Mouse (Mus musculus) c-Kit-positive CD71-positive TER-119-positive erythroid progenitor cells, embryonic 14.5 days (primary cell): ENCODE data around the gene Pard6b.
A peak's percentile ranks its signal among the peaks of the same experiment; 100 is the strongest.
"Not testable (repeated sequence)": the region's sequence is repeated elsewhere in the genome, so short reads cannot be mapped to it uniquely, and the experiment has no call there.

Experiments used
- DNase-seq: peaks from one replicate; pipeline ENCODE4 v3.0.0-alpha.2; 2013; ENCODE audit warnings: low spot score

The Pard6b gene

DNA sequence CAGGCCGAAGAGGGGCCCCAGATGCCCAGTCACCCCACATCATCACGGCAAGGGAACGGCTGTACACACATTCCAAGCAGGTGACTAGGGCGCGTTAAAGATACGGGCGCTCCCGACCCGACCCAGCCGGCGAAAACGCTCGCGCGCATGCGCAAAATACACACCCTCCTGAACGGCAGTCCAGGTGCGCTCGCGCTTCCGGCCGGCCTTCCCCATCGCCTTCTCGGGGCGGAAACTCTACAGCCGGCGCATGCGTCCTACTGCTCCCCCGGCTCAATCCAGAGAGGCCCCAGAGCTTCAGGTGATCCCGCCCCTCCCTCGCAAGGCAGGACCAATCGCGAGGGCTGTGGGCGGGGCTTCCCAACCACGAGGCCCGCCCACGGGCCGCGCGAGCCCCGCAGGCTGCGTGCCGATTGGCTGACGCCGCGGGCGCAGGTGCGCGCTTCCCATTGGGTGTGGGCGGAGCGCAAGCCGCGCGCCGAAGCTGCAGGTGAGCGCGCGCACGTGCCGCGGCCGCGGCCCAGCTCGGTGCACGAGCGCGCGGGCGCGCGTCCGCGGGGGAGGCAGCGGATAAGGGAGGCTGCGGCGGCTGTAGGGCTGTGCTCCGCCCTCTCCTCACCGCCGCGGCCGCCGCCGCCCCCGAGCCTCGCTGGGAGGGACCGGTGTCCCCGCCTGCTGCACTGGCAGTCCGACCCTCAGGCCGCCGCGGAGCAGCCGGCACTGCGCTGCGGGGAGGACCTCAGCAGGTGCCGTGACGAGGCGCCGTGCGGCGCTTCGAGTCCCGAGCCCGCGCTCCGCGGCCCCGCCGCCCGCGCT, at the start of gene Pard6b:
Pard6b (plus strand) TSS at position 574 of the 816 bp plus-strand sequence.
- peak; percentile 97 for DNase-seq

DNA sequence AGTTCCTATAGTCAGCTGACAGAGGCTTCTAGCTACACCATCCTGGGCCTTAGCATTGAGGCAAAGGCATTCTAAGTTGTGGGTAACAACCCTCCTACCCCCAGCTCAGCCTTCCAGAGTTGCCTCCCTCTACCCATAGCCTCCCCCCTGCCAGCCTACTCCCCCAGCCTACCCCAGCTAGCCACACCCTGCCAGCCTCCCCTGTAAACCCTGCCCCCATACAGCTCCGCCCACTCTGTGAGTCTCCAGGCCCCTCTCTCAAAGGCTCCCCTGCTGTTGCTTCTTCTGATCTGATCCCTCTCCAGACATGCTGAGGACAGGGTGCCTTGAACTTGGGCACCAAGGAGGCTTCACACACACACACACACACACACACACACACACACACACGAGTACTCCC, 49.0 kb upstream of the Pard6b start:
- DNase-seq = no peak

DNA sequence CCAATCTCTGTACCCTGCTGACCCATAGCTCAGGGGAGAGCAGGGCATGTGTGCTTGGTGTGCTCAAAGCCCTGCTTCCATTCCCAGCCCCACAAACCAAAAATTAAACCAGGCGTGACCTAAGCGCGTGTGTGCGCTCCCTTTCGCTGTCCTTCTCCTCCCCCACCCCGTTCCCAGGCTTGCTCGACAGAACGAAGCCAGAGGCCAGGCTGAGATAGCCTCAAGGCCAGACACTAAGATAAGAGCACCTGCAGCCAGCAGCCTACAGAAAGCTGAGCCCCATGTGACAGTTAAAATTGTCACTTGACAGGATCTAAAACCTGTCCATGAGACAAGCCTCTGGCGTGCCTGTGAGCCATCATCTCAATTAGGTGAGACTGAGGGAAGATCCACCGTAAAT, 46.9 kb upstream of the Pard6b start:
- DNase-seq = no peak

DNA sequence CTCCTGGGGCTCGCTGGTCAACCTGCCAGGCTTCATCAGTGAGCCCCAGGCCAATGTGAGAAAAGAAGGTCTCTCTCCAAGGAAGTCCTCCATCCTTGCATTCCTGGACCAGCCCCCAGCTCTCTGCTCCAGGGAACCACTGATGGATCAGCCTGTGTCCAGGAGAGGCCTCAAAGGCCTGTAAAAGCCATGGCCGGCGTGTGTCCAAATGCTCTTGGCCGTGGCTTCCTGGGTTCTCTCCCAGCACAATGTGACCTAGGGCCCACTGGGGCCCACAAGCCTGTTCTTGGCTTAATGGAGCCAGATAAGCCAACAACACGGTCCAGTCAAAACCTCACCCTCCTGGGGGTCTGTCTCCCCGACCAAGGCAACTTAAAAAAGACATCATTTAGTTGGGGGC, 44.9 kb upstream of the Pard6b start:
- no peak for DNase-seq

DNA sequence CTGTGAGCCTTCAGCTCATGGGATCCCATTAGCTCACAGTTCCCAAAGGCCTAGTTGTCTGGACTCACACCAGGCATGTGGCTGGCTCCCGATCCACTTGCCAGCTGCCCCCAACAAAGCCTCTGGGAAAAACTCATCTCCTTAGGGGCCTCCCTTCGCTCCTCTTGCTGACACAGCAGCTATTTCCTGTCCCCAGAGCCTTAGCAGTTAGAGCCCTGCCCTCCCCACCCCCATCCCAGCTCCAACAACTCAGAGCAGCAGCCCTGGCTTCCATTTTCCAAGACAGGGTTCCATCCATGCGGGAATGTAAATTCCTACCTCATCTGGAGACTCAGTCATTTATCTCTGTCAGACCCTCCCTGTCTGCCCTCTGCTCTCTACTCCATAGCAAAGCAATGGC, 43.7 kb upstream of the Pard6b start:
- no peak for DNase-seq

DNA sequence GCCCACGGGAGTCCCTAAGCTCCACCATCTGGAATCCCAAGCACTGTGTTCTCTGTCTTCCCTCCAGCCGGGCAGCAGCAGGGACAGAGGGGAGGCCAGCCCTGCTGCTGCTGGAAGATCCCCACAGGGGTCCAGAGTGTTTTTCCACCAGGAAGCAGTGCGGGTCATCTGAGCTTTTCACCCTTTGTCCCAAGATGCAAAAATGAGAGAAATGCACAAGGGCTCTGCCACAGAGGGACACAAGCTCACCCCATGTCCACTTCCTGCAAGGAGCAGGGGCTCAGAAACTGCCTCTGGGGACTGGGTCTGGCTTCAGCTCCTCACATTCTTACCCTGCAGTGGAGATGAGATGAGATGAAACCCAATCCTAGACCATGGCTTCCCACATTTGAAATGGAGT, 40.1 kb upstream of the Pard6b start:
- DNase-seq = no peak

DNA sequence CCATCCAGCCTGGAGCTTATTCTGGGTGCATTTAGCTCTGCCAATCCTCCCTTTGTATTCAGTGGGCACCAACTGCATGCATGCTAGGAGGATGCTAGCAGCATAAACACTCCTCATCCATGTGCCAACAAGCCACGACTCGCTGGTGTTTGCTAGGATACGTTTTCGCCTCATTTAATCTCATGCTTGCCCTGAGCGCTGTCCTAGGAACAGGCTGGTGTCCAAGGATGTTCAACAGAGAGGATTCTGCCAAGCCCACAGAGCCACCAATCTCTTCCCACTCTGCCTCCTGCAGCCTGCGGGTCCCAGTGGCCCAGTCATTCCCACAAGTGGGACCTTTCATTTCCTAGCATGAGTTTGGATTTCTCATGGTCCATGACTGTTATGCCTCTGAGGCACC, 38.8 kb upstream of the Pard6b start:
- no peak for DNase-seq

DNA sequence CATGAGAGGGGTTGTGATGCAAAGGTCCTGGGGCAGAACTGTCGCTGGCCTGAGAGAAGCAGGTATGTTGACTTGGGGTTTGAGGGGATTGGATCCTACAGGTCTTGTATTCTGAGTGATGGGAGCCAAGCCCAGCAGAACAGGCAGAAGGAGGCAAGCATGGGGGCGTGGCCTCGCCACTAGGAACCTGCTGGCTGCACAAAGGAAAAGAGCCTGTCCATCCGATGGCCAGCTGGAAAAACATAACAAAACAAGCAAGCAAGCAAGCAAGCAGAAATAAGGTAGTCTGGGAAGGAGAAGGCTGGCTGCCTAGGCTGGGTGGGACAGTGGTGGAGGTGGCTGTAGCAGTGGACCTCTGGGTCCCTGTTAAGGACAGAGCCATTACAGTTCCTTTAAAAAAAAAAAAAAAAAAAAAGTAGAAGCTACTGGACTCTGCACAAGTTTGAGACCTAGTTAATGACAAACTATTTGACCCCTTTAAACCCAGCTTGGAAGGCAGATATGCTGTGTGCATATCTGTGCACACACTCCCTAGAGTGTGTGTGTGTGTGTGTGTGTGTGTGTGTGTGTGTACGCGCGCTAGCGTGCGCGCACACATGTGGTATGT, 36.0 kb upstream of the Pard6b start:
- DNase-seq = no peak

DNA sequence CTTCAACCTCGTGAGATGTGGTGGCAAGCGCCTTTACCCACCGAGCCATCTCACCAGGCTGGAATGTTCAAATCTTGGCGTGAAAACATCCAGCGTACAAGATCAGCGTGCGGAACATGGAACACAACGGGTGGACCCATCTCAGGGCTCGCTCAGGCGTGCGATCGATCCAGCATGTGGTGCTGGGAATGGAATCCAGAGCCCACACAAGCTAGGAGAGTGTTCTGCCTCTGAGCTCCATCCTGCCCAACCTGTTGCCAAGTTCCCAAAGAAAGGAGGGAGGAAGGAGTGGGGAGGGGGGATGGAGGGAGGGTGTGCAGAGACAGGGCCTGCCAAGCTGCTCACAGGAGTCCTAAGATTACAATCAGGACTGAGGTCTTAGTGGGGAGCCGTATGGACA, 35.4 kb upstream of the Pard6b start:
- no peak for DNase-seq

DNA sequence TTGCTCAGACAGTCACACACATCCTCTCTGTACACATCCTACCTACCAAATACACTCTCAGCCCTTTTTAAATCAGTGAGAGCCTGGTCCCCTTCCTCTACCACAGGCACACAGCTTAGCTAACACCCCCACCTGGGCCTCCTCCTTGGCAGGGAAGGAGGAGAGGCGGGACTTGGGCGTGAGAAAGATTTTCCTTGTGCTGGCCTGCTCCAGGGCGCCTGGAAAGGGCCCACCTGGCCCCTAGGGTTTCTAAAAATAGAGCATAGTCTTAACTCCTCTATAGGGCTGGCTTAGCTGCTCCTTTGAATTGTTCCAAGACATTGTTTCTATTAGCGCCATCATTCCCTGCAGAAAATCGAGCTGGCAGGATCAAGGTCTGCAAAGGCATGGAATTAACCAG, 35.0 kb upstream of the Pard6b start:
- no peak for DNase-seq

DNA sequence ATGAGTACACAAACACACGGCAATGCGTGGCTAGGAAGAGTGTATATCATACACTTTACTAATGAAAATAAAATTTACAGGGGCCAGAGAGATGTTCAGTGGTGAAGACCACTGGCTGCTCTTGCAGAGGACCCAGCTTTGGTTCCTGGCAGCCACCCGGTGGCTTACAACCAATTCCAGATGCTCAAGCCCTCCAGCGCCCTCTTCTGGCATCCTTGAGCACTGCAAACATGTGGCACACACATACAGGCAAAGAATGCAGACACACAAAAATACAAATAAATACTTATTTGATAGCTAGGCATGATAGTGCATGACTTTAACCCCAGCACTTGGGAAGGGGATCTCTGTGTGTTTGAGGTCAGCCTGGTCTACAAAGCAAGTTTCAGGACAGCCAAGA, 34.3 kb upstream of the Pard6b start:
- no peak for DNase-seq

DNA sequence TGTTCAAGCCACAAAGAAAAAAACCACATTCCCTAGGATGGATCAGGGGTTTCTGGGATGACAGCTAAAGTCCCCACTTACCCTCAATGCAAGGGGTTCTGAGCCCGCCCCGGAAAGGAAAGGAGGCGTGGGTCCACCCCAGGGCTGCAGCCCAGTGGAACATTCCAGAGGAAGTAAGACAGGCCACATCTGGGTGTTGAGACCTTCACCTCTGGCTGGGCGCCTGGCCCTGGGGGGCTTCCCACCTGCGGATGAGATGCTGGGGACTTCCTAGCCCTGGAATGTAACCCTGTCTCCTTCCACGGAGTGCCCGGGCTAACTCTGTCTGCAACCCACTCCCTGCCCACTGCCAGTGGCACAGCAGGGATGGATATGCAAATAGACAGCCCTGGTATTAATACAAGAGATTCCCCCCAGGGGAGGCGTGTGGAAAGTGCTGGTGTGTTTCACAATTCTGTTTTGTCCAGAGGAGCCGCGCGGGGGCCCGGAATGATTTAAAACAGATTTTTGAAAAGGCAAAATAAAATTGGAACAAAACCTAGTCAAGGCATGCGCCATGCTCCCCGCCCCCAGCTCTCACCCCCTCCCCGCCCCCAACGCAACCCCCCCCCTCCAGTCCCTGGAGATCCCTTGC, 31.7 kb upstream of the Pard6b start:
- no peak for DNase-seq

DNA sequence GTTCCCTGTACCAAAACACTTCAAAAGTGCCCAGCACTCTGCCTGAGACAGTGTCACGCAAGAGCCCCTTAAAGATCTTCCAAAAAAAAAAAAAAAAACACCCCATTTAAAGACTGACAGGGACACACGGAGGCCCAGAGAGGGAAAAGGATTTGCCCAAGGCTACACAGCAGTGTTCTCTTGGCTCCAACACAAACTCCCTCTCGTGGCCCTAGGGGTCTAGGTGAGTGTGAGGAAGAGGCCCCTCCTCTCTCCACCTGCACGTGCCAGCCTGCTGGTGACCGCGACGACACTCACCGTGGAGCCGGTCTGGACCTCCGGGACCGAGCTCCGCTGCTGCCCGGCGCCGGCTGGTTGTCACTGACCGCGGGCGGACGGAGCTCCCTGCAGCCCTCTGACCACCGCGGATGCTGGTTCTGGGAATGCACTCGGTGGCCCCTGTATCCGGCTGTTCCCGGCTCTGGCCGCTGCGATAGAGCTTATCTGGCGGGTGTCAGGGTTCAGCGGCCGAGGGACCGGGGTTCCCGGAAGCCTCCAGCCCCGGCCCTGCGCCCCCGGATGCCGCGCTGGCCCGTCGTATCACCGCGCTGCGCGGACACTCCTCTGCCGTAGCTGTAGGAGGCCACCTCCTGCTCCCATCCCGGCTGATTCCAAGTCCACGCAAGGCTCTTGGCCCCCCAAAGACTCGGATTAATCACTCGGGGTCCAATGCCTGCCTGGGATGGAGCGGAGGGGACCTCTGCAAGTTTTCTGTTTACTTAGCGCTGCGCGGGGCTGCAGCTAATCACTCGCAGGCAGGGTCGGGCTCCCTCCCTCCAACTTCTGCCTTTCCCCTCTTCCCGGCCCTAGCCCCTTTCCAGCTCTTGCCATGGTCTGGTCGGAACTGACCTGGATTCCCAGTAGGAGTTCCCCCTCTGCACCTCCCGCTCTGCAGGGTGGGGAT, 30.5 kb upstream of the Pard6b start:
- DNase-seq = no peak

DNA sequence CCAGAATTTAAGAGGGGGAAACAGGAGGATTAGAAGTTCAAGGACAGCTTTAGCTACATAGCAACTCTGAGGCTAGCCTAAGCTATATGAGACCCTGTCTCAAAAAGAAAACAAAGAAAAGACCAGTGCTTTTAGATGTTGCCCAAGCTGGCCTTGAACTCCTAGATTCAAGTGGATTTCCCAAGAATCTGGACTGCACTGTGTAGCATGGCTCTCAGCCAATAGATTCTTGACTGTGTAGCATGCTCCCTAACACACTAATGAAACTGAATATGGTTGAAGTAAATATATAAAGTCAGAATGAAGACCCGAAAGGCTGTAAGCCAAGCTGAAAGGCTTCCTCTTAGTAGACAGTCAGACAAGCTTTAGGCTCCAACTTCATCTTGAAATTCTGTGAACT, 28.6 kb upstream of the Pard6b start:
- no peak for DNase-seq

DNA sequence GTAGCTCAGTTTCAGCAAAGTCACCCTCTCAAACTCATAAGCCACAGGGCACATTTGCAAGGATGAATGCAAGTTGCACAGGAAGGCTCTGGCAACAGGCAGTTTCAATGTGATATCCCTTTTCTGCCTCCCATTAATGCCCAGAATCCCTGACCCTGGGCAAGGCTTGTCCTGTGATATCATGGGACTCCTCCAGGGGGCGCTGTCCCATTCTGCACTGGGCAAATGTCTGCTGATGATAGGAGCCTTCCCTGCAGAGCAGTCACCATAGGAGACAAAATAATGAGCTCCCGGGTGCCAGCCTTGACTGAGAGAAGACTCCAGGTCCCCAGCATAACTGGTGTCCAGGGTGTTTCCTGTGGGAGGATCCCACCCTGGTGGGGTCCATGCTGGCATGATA, 28.1 kb upstream of the Pard6b start:
- no peak for DNase-seq

DNA sequence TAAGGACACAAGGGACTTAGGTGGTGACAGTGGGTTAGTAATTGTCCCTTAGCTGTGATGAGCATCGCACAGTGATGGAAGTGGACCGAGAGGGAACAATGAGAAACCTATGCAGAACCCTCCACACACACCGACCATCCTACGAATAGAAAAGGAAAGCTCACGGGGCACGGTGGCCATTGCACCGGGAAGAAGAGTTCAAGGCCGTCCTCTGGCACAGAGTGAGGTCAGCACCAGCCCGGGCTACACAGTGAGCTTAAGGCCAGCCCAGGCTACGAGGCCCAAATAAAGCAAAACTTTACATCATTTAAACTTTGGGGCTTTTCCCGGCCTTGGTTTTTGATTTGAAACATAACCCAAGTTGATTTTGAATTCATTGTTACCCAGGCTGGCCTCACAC, 26.7 kb upstream of the Pard6b start:
- DNase-seq = no peak

DNA sequence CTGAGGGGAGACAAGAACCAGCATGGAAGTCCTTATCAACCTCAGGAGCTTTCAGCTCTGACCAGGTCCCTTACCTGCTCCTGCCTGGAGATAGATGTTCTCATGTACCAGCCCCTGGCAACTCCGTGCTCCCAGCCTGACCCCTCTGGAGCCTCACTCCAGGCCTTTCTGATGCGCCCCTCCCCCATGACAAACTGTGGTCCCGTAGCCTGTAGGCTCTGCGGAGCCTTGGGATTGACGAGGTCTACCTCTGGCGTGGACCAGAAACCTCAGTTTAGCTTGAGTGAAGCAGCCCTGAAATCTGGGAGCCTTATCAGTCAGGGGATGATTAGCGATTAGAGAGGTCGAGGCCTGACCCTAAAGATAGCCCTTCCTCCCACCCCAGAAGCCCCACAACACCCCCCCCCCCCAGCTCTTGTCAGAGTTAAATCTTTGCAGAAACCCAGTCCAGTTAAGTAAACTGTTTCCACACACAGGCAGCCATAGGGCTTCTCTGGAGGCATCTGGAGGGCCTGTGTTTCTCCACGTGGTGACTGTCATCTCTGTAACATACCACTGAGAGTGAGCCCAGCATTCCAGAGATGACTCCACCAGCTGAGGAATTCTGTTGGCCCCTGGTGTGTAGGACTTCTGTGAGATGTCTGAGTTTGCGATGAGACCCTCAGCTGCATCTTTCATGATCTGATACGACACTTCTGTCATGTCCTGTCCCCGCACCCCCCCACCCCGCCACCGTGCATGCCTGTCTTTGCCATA, 24.7 kb upstream of the Pard6b start:
- DNase-seq = no peak

DNA sequence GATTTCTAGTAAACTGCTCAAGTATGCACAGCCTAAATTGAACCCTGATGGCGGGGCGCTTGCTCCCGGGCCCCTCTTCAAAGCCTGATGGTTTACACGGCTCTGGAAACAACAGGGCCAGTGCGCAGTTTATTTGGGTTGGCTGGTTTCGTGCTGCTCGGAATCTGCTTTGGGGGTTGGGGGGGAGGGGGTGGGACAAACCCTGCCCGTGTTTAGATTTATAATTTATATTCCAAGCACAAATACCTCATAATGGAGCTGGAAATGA, 24.2 kb upstream of the Pard6b start:
- no peak for DNase-seq

DNA sequence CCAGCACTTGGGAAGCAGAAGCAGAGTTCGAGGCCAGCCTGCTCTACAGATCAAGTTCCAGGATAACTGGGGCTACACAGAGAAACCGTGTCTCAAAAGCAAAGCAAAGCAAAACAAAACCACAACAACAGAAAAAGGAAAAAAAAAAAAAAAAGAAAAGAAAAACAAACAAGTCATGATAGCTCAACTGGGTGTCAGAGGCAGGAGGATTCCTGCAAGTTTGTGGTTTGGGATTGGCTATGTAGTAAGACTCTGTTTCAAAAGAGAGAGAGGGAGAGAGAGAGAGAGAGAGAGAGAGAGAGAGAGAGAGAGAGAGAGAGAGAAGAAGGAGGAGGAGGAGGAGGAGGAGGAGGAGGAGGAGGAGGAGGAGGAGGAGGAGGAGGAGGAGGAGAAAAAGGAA, 22.9 kb upstream of the Pard6b start:
- DNase-seq = not testable (repeated sequence)

DNA sequence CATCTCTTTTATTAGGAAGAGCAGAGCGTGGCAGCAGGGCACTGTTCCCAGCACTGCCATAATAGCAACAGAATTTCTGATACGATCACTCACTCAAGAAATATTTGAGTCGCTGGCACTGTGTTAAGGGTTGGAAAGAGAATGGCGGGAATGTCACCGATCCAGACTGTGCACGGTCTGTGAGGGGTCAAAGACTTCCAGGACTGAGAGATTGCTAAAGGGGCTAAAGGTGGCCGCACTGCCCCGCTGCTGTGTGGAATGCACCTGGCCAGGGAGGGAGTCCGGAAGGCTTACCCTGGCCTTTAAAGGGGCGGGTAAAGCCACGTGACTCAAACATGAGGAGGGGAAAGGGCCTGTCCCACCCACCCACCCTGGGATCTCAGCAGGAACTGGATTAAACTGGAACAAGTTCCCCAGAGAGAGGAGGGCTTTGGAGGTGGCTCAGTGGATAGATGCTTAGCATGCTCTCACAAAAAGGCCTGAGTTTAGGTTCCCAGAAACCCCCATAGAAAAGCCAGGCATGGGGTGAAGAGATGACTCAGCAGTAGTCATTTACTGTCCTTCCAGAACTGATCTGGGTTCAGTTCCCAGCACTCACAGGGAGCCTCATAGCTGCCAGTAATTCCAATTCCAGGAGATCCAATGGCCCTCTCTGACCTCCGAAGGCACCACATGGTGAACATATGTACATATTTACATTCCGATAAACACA, 22.2 kb upstream of the Pard6b start:
- no peak for DNase-seq

DNA sequence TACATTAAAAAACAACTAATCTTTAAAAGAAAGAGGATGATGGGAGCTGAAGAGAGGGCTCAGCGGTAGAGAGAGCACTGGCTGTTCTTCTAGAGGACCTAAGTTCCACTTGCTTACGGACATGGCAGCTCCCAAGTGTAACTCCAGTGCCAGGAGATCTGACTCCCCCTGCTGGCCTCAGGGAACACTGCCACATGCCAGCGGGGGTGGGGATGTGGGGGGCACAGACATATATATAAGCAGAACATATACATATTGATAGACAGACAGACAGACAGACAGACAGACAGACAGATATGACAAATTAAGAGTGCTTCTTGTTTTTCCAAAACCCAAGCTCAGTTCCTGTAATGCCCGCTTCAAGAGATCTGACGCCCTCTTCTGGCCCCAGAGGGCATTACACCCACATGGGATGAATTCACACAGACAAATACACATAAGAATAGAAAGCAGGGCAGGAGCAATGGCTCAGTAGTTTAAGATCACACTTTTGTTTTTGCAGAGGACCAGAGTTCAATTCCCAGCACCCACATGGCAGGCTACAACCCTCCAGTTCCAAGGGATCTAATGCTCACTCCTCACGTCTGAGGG, 21.5 kb upstream of the Pard6b start:
- no peak for DNase-seq
